Mouse (Mus musculus) inflammation-experienced regulatory T-cells, adult 6 months (primary cell): Measurements from ENCODE around the gene Fam219b. TPM values are rescaled to one million over a fixed set of nuclear protein-coding genes. Genes with fewer than 3 reads are reported as not detected.

ENCODE experiments used
- ATAC-seq: one replicate; pipeline ENCODE4 v1.8.0; 2017
- polyA plus RNA-seq, 3 experiments: library from polyadenylated mRNA; unstranded; fragments of 100-300 nt; shearing (Covaris generic); gene quantifications; one replicate each; pipeline ENCODE4 v1.2.1; 2017

Gene Fam219b
- 10 to 100 TPM; 19.6 to 40.2 (median 32.7) TPM for polyA plus RNA-seq

- ATAC-seq: peak; percentile 92
Observed at GRCm38 (mm10) chr9:57537044-57537727, at the start of gene Fam219b. TSS of gene Fam219b (plus strand) at chr9:57537528.

DNA sequence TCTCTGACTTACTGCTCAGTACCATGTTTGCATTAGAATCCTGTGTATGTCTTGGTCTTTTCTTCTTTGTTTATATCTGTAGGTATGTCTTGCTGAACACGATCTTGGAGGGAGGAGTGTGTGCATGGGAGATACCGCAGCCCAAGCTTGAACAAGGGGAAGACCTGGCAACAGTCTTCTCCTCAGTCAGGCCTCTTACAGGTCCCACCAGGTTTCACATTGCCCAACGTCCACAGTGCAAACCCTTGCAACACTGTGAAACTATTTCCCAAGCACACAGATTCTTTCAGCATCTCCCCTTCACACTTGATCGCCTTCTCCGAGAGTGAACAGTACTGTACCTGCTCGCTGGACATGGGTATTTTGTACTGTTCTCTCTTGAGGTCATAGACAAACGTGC is 49.5 kb upstream of the Fam219b start:
- no peak for ATAC-seq

GRCm38 (mm10) chr9:57493532-57493931 is 43.8 kb upstream of the Fam219b start:
- ATAC-seq: no peak

DNA sequence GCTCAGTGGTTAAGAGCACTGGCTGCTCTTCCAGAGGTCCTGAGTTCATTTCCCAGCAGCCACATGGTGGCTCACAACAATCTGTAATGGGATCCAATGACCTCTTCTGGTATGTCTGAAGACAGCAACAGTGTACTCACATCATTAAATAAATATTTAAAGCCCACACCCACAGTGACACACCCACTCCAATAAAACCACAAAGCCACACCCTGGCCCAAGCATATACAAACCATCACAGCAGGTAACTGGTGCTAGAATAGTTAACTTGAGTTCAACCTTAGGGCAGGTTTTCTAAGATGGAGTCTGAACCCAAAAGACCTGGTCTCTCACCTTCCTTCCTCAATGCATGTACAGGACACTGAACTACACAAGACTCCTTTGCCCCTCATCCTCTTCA is 42.4 kb upstream of the Fam219b start:
- ATAC-seq: no peak

GRCm38 (mm10) chr9:57497236-57497635 is 40.1 kb upstream of the Fam219b start:
- no peak for ATAC-seq

DNA sequence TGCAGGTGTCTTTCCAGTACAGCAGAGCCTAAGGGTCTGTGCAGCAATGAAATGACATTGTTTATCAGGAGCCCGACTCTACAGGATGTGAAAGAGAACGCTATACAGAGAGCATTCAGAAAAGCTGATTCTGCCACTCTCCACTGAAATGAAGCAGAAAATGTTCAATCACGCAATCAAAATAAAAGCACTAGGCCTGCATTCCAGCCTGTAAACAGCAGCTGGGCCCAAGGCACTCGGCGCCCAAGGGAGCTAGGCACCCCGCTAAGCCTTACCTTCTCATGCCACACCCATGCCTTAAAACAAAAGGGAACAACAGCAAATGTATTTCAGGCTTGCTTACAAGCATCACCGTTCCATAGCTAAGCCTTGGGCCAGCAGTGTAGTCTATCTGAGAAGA is 38.8 kb upstream of the Fam219b start:
- no peak for ATAC-seq

GRCm38 (mm10) chr9:57501452-57501851 is 35.9 kb upstream of the Fam219b start:
- no peak for ATAC-seq

GRCm38 (mm10) chr9:57501861-57502260 is 35.5 kb upstream of the Fam219b start:
- no peak for ATAC-seq

DNA sequence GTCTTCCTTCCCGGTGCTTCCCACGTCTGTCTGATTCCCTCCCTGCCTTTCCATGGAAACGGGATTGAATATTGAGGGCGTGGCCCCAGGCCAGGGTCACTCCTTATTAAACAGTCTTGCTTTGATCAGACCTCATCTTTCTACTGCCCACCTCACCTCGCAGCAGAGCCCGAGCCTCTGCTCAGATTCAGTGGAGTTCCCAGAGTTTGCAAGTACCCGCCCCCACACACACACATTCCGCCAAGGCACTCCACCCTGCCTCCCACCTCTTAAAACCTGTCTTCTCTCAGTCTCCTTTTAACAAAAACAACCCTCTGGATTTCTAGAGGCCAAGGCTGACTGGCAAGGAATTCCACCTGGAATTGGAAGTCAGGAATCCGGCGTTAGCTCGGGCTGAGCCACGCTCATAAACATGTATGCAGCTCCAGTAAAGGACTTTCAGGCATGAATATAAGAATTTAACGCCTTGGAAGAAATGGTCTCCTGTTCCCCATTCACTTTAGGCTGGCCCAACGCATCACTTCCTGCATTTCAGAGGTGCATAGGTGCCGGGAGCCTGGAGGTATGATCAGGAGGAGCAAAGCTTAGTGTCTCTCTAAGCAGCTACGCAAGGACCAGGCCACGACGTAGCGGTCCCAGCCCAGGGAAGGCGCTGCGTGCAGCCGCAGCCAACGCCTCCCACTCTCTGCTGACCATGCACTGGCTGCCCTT is 34.3 kb upstream of the Fam219b start:
- ATAC-seq: no peak

- ATAC-seq: no peak
Observed at GRCm38 (mm10) chr9:57503622-57504380, 33.5 kb upstream of the Fam219b start, which contains the start of gene Rpp25. TSS of gene Rpp25 (plus strand) at chr9:57504026.

GRCm38 (mm10) chr9:57504381-57504700 is 33.0 kb upstream of the Fam219b start:
- no peak for ATAC-seq

GRCm38 (mm10) chr9:57504891-57505290 is 32.4 kb upstream of the Fam219b start:
- no peak for ATAC-seq

DNA sequence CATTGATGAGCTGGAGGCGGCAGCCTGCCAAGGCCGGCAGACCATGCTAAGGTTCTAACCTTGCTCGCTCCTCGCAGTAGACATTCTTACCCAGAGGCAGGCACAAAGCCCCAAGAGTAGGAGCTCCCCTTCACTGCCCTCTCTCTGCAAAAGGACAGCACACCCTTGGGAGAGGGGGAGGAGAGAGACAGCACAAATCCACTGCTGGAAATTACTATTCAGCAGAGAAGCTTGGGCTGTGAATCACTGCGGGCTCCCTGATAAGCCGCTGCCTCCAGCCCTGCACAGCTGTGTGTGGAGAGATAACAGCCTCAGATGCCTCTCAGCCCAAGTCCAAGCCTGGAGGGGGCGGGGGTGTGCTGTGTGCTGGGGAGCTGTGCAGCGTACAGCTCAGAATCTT is 31.6 kb upstream of the Fam219b start:
- ATAC-seq: no peak

GRCm38 (mm10) chr9:57510577-57510976 is 26.8 kb upstream of the Fam219b start:
- no peak for ATAC-seq

- ATAC-seq: peak; percentile 45
Observed at GRCm38 (mm10) chr9:57517113-57517512, 20.2 kb upstream of the Fam219b start.

GRCm38 (mm10) chr9:57520375-57521055 is 16.8 kb upstream of the Fam219b start:
- peak; percentile 23 for ATAC-seq

DNA sequence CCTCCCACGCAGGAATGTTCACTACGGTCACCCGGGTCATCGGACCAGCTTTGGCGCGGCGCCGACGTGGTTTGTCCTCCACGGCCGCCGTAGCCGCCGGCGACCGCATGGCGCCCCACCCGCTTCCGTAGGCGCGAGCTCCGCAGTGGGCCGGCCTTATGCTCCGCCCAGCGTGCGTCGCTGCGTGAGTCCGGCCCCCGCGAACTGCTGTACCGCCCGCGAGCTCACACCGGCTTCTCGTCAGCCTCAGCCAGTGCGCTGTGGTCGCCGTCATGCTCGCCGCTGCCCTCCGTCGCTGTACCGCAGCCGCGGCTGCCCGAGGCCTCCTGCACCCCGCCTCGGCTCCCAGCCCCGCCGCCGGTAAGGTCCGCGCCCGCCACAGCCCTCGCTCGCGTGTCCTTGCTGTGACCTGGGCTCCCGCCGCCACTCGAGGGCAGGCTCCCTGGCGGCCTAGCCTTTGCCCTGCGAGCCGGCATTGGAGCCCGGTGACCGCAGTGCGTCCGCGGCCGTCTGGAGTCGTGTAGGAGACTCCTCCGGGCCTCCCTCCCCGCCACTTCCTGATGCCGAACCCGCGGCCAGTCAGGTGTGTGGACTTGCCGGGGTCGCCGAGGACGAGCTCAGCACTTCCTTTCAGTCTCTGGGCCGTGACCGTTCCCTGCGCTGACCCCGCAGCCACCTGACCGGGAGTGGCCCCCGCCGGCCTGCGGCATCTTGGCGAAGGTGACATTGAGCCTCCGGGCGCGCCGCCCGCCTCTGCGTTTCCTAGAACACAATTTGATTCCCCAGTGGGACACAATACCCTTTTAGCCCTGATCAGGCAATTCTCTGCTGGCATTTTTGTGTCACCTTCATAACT is 16.0 kb upstream of the Fam219b start, which contains the start of gene Cox5a:
TSS of gene Cox5a (plus strand) at position 219 of the 856 bp plus-strand sequence.
- peak; percentile 88 for ATAC-seq

DNA sequence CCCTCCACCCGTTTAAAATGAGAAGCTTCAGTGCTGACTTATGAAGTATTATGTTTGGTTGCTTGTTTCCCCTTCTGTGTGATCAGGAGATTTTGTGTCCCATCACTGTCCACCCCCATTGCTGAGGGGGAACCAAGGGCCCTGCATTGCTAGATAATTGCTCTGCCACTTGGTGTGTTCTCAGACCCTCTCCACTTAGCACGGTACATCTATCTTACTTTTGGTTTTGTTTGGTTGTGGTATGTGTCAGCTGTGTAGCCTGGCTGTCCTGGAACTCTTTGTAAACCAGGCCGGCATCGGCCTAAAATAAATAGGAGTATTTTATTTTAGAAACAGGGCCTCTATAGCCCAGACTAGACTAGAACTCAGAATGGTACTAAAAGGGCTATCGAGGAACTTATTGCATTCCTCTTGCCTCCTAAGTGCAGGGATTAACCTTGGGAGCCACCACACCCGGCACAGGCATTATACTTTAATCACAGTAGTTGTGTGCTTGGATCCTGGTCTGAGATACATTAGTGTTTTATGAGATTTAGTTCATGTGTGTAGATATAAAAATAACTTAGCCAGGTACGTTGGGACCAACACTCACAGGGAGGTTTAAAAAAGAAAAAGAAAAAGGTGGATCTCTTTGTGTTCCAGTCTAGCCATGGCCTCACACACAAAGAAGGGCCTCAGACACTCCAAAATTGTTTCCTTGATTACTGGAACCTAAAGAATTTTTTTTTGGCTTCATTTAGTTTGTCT is 15.0 kb upstream of the Fam219b start:
- no peak for ATAC-seq

DNA sequence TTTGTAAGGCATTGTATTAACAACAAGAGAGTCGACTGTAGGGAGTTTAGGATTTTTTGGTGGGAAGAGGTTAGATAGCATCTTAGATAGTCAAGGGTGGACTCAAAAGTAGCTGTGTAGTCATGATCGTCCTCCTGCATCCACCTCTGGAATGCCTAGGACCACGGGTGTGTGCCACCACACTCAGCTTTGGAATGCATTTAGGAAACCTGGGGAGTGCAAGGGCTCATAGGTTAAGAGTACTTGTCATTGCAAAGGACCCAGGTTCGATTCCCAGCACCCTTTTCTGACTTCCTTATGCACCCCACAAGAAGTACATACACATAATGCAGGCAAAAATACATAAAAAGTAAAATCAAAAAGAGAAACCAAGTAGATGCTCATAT is 14.5 kb upstream of the Fam219b start:
- no peak for ATAC-seq

- ATAC-seq: peak; percentile 58
Observed at GRCm38 (mm10) chr9:57523754-57524153, 13.6 kb upstream of the Fam219b start.

- no peak for ATAC-seq
Observed at GRCm38 (mm10) chr9:57524439-57524838, 12.9 kb upstream of the Fam219b start.
